Mouse (Mus musculus): ENCODE measurements around the gene Gm10330.
"Not testable (repeated sequence)": the region's sequence is repeated elsewhere in the genome, so short reads cannot be mapped to it uniquely, and the experiment has no call there.

Gene Gm10330

GRCm38 (mm10) chr12:23780165-23780564, at the start of gene Gm10330:
TSS of gene Gm10330 (minus strand) at chr12:23780265.
- DNase-seq: not testable (repeated sequence)

- not testable (repeated sequence) for DNase-seq
Measured at GRCm38 (mm10) chr12:23800776-23801175, 20.7 kb upstream of the Gm10330 start.

- not testable (repeated sequence) for DNase-seq
Measured at GRCm38 (mm10) chr12:23800366-23800765, 20.3 kb upstream of the Gm10330 start.

All from retina, postnatal 1 day (tissue).